Mouse (Mus musculus): Measurements from ENCODE around the gene Oxld1. TPM values are rescaled to one million over a fixed set of nuclear protein-coding genes. Genes with fewer than 3 reads are reported as not detected.

The Oxld1 gene
- polyA plus RNA-seq, 1 experiment from 2014 or later: 15.8 TPM

DNA sequence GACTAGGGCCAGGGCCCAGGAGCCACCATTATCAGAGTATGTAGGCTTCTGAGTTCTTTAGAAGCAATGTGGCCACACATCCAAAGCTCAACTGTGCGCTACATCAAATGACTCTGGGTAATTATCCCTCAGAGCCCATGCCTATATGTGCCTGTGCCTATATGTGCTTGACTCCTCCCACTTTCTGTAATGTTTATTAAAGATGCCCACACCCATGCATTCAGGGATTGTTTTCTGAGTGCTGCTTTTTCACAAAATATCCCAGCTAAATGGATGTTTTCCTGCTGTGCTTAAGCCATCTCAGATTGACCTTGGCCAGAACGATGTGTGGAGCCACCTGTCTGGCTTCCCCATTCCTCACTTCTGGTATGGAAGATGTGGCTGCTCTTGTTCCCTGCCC lies 5.7 kb upstream of the Oxld1 start:
- WGBS: 86% methylated on average over 2 of the region's 2 CpGs
- no peaks in the 10 kb centered on the region for H3K9me3 ChIP-seq (ENCODE audit: control insufficient read depth, low read length)
- no peak overlapping the region for H3K27ac ChIP-seq (ENCODE audit: low read depth, low read length)
- ATAC-seq: no peak
- H3K27me3 ChIP-seq (replicated peaks; ENCODE audit: control insufficient read depth, insufficient read depth, low read length): no peaks in the 10 kb centered on the region
- no peak overlapping the region for H3K4me2 ChIP-seq (ENCODE audit: low read length)
- H3K4me3 ChIP-seq (ENCODE audit: low read length): no peak overlapping the region
- H3K9ac ChIP-seq (ENCODE audit: low read depth, low read length): no peak overlapping the region
- peaks cover 8% of the 10 kb centered on the region; the same call in 1 of the 2 replicates for H3K36me3 ChIP-seq (ENCODE audit: control insufficient read depth, insufficient read depth, low read length)
- H3K4me1 ChIP-seq (ENCODE audit: control insufficient read depth, insufficient read depth, low read depth, low read length): peaks cover 26% of the 10 kb centered on the region

DNA sequence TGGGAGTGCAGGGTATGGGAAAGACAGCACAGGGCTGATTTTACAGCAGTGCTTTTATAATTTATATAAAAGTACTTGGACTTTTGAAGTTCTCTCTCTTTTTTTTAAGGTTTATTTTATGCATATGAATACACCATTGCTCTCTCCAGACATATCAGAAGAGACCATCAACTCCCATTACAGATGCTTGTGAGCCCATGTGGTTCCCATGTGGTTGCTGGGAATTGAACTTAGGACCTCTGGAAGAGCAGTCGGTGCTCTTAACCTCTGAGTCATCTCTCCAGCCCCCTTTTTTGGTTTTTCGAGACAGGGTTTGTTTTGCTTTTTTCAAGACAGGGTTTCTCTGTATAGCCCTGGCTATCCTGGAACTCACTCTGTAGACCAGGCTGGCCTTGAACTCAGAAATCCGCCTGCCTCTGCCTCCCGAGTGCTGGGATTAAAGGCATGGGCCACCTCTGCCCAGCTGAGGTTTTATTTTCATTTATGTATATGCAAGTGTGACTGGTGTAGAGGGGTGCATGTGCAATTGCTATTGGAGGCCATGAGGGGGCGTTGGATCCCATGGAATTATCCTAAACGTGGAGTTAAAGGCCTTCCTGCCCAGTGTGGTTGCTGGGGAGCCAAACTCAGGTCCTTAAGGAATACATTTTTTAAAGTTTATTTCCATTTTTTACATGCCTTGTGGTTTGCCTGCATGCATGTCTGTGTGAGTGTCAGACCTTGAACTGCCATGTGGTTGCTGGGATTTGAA lies 1.2 kb upstream of the Oxld1 start:
- Histone ChIP-seq H3K27ac (ENCODE audit: low read depth, low read length) (no peak overlapping the region), H3K4me1 (ENCODE audit: control insufficient read depth, insufficient read depth, low read depth, low read length) (peaks cover 18% of the 10 kb centered on the region), H3K4me3 (ENCODE audit: low read length) (peak overlapping the region; percentile 88), H3K9me3 (ENCODE audit: control insufficient read depth, low read length) (no peaks in the 10 kb centered on the region), H3K36me3 (ENCODE audit: control insufficient read depth, insufficient read depth, low read length) (peaks cover 8% of the 10 kb centered on the region; the same call in 1 of the 2 replicates), H3K4me2 (ENCODE audit: low read length) (peak overlapping the region; percentile 93), H3K27me3 (replicated peaks; ENCODE audit: control insufficient read depth, insufficient read depth, low read length) (no peaks in the 10 kb centered on the region), H3K9ac (ENCODE audit: low read depth, low read length) (peak overlapping the region; percentile 98)
- WGBS: 77% methylated on average over 6 of the region's 6 CpGs
- ATAC-seq: no peak

DNA sequence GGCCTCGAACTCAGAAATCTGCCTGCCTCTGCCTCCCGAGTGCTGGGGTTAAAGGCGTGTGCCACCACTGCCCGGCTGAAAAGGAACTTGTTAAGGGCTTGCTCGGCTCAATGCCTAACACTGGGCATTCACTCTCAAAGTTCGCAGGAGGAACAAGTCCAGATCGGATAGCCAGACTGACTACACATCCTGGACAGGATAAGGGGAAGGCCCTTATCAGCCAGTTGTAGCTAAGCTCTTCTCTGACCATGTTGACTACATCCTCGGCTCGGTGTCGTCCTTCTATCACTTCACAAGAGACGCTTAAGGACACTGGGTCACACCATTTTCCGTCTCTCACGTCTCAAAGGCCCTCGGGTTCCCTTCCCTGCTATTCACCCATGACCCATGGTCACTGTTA lies 498 bp downstream of the Oxld1 start:
- peak; percentile 5; the same call in 1 of the 2 replicates for ATAC-seq
- no peaks in the 10 kb centered on the region for H3K27me3 ChIP-seq (replicated peaks; ENCODE audit: control insufficient read depth, insufficient read depth, low read length)
- H3K4me3 ChIP-seq (ENCODE audit: low read length): peak overlapping the region; percentile 88
- WGBS: 35% methylated on average over 14 of the region's 14 CpGs
- H3K4me1 ChIP-seq (ENCODE audit: control insufficient read depth, insufficient read depth, low read depth, low read length): peaks cover 18% of the 10 kb centered on the region
- H3K36me3 ChIP-seq (ENCODE audit: control insufficient read depth, insufficient read depth, low read length): peaks cover 8% of the 10 kb centered on the region; the same call in 1 of the 2 replicates
- H3K9me3 ChIP-seq (ENCODE audit: control insufficient read depth, low read length): no peaks in the 10 kb centered on the region
- peak overlapping the region; percentile 86 for H3K27ac ChIP-seq (ENCODE audit: low read depth, low read length)
- peak overlapping the region; percentile 98 for H3K9ac ChIP-seq (ENCODE audit: low read depth, low read length)
- peak overlapping the region; percentile 93 for H3K4me2 ChIP-seq (ENCODE audit: low read length)

DNA sequence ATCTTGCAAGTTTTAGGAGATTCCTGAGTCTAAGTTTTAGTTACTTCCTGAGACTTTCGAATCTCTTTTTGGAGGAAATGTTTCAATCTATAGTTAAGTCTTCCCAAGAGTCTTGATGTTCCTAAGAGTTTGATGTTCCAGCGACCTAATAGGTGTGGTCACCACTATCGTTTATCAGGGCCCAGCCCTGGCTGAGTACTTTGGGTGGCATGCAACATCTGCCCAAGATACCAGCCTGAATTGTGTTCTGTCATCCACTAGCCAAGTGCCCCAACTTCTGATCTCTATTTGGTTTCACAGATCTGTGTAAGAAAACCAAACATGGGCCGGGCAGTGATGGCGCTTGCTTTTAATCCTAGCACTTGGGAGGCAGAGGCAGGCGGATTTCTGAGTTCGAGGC lies 2.5 kb downstream of the Oxld1 start:
- no peak for ATAC-seq
- no peak overlapping the region for H3K9ac ChIP-seq (ENCODE audit: low read depth, low read length)
- H3K36me3 ChIP-seq (ENCODE audit: control insufficient read depth, insufficient read depth, low read length): peaks cover 4% of the 10 kb centered on the region; the same call in 1 of the 2 replicates
- no peak overlapping the region for H3K27ac ChIP-seq (ENCODE audit: low read depth, low read length)
- H3K4me2 ChIP-seq (ENCODE audit: low read length): no peak overlapping the region
- peaks cover 18% of the 10 kb centered on the region for H3K4me1 ChIP-seq (ENCODE audit: control insufficient read depth, insufficient read depth, low read depth, low read length)
- H3K4me3 ChIP-seq (ENCODE audit: low read length): no peak overlapping the region
- no peaks in the 10 kb centered on the region for H3K9me3 ChIP-seq (ENCODE audit: control insufficient read depth, low read length)
- H3K27me3 ChIP-seq (replicated peaks; ENCODE audit: control insufficient read depth, insufficient read depth, low read length): no peaks in the 10 kb centered on the region
- WGBS: 93% methylated on average over 7 of the region's 7 CpGs

DNA sequence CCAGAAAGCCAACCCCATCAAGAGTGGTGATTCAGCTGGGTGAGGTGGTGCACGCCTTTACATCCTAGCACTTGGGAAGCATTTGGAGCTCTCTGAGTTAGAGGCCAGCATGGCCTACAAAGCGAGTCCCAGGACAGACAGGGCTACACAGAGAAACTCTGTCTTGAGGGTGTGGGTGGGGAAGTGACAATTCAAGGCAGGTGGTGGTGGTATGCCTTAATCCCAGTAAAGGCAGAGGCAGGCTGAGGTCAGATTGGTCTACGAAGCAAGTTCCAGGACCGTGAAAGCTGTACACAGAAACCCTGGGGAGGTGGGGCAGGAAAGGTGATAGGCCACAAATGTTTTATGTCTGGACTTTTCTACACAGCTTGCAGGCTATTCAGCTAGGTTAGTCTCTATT lies 2.9 kb downstream of the Oxld1 start:
- H3K4me1 ChIP-seq (ENCODE audit: control insufficient read depth, insufficient read depth, low read depth, low read length): peaks cover 18% of the 10 kb centered on the region
- H3K36me3 ChIP-seq (ENCODE audit: control insufficient read depth, insufficient read depth, low read length): peaks cover 3% of the 10 kb centered on the region; the same call in 1 of the 2 replicates
- no peak overlapping the region for H3K4me2 ChIP-seq (ENCODE audit: low read length)
- H3K27me3 ChIP-seq (replicated peaks; ENCODE audit: control insufficient read depth, insufficient read depth, low read length): no peaks in the 10 kb centered on the region
- no peak overlapping the region for H3K4me3 ChIP-seq (ENCODE audit: low read length)
- no peak overlapping the region for H3K9ac ChIP-seq (ENCODE audit: low read depth, low read length)
- H3K9me3 ChIP-seq (ENCODE audit: control insufficient read depth, low read length): no peaks in the 10 kb centered on the region
- ATAC-seq: no peak
- H3K27ac ChIP-seq (ENCODE audit: low read depth, low read length): no peak overlapping the region
- WGBS: 95% methylated on average over 4 of the region's 4 CpGs

DNA sequence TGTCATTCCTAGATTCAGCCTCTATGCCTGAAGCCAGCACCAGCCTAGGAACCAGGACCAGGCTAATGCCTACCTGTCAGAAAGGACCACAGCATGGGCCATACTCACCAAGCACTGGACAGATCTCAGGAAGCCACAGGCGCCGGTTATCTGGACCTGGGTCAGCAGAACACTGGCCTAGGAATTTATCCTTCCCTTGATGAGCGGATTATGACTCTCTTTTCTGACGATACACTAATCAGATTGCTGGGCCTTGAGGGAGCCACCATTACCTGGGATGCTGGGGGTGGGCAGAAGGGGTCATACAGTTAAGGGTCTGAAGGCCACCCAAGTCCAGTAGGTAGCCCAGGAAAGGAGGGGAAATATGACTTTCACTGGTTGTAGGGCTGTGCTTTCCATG lies 4.6 kb downstream of the Oxld1 start, which contains the start of gene Pde6g:
Pde6g (minus strand) TSS at position 195 of the 400 bp plus-strand sequence.
- WGBS: 84% methylated on average over 4 of the region's 4 CpGs
- Histone ChIP-seq H3K4me1 (ENCODE audit: control insufficient read depth, insufficient read depth, low read depth, low read length) (peaks cover 7% of the 10 kb centered on the region), H3K27me3 (replicated peaks; ENCODE audit: control insufficient read depth, insufficient read depth, low read length) (no peaks in the 10 kb centered on the region), H3K27ac (ENCODE audit: low read depth, low read length) (no peak within 1 kb of the TSS), H3K9me3 (ENCODE audit: control insufficient read depth, low read length) (no peaks in the 10 kb centered on the region), H3K9ac (ENCODE audit: low read depth, low read length) (no peak within 1 kb of the TSS), H3K4me2 (ENCODE audit: low read length) (no peak within 1 kb of the TSS), H3K36me3 (ENCODE audit: control insufficient read depth, insufficient read depth, low read length) (no peaks in the 10 kb centered on the region), H3K4me3 (ENCODE audit: low read length) (no peak within 1 kb of the TSS)
- no peak for ATAC-seq

DNA sequence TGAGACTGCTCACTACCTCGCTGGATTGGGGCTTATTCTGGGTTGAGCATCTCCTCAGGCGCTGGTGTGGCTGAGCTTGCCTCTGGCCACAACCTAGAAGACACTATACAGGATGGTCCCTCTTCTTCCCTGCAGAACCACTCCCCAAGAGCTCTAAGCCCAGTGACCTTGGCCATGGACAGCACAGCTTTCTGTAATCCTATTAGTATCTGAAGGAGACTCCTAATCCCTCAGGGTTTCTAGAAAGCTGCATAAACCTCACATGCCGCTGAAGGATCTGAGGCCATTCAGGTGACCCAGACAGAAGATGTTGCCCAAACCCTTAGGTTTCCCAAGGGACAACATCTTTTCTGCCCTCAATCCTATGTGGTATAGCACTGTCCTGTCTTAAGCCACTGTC lies 5.6 kb downstream of the Oxld1 start:
- 68% methylated on average over 3 of the region's 3 CpGs for WGBS
- ATAC-seq: no peak
- H3K4me1 ChIP-seq (ENCODE audit: control insufficient read depth, insufficient read depth, low read depth, low read length): peaks cover 5% of the 10 kb centered on the region
- H3K9ac ChIP-seq (ENCODE audit: low read depth, low read length): no peak overlapping the region
- H3K4me2 ChIP-seq (ENCODE audit: low read length): no peak overlapping the region
- H3K4me3 ChIP-seq (ENCODE audit: low read length): no peak overlapping the region
- no peaks in the 10 kb centered on the region for H3K36me3 ChIP-seq (ENCODE audit: control insufficient read depth, insufficient read depth, low read length)
- no peak overlapping the region for H3K27ac ChIP-seq (ENCODE audit: low read depth, low read length)
- no peaks in the 10 kb centered on the region for H3K9me3 ChIP-seq (ENCODE audit: control insufficient read depth, low read length)
- no peaks in the 10 kb centered on the region for H3K27me3 ChIP-seq (replicated peaks; ENCODE audit: control insufficient read depth, insufficient read depth, low read length)

DNA sequence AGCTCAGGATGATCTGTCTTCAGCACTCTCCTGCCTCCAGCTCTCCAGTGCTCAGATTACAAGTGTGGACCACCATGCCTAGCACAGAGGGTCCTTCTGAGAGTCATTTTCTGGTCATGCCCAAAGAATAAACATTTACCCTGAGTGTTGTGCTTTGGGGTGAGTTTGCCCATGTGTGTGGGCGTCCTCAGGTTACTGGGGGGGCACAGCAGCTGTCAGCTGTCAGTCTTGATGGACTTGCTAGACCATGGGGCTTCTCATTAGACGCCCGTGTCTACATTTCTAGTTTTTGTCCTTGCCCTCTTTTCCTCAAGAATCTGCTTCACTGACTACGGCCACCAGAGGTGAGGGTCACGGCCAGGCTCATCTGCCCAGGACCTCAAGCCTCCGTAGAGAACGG lies 10.7 kb downstream of the Oxld1 start:
- no peak for ATAC-seq
- Histone ChIP-seq H3K4me1 (ENCODE audit: control insufficient read depth, insufficient read depth, low read depth, low read length) (no peaks in the 10 kb centered on the region), H3K9me3 (ENCODE audit: control insufficient read depth, low read length) (no peaks in the 10 kb centered on the region), H3K4me3 (ENCODE audit: low read length) (no peak overlapping the region), H3K27ac (ENCODE audit: low read depth, low read length) (no peak overlapping the region), H3K27me3 (replicated peaks; ENCODE audit: control insufficient read depth, insufficient read depth, low read length) (no peaks in the 10 kb centered on the region), H3K4me2 (ENCODE audit: low read length) (no peak overlapping the region), H3K9ac (ENCODE audit: low read depth, low read length) (no peak overlapping the region), H3K36me3 (ENCODE audit: control insufficient read depth, insufficient read depth, low read length) (no peaks in the 10 kb centered on the region)
- 86% methylated on average over 7 of the region's 7 CpGs for WGBS

DNA sequence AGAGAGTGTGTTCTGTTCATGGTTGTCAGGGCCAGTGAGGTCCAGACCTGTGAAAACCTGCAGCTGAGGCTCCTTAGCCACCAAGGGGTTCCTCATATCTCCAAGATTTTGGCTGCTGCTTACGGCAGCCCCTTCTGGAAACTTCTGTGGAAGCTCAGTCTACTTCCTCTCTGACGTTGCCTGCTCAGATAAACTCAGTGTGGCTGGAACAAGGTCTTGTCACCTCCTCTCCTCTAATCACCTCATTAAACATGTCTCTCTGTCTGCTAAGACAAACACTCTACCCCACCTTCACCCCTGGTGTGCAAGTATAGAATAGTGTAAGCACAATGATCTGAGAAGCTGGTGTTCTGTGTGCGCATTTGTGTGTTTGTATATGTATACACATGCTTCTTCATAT lies 12.4 kb downstream of the Oxld1 start:
- no peaks in the 10 kb centered on the region for H3K36me3 ChIP-seq (ENCODE audit: control insufficient read depth, insufficient read depth, low read length)
- no peak overlapping the region for H3K4me3 ChIP-seq (ENCODE audit: low read length)
- WGBS: 79% methylated on average over 3 of the region's 3 CpGs
- H3K4me1 ChIP-seq (ENCODE audit: control insufficient read depth, insufficient read depth, low read depth, low read length): no peaks in the 10 kb centered on the region
- no peaks in the 10 kb centered on the region for H3K9me3 ChIP-seq (ENCODE audit: control insufficient read depth, low read length)
- no peak overlapping the region for H3K9ac ChIP-seq (ENCODE audit: low read depth, low read length)
- H3K27me3 ChIP-seq (replicated peaks; ENCODE audit: control insufficient read depth, insufficient read depth, low read length): no peaks in the 10 kb centered on the region
- ATAC-seq: no peak
- H3K4me2 ChIP-seq (ENCODE audit: low read length): no peak overlapping the region
- no peak overlapping the region for H3K27ac ChIP-seq (ENCODE audit: low read depth, low read length)
